Mouse (Mus musculus): ENCODE measurements around the gene Fam19a1. TPM values are rescaled to one million over a fixed set of nuclear protein-coding genes. Genes with fewer than 3 reads are reported as not detected.

The Fam19a1 gene
- polyA plus RNA-seq, 1 experiment from 2014 or later, result 2.3 TPM

DNA sequence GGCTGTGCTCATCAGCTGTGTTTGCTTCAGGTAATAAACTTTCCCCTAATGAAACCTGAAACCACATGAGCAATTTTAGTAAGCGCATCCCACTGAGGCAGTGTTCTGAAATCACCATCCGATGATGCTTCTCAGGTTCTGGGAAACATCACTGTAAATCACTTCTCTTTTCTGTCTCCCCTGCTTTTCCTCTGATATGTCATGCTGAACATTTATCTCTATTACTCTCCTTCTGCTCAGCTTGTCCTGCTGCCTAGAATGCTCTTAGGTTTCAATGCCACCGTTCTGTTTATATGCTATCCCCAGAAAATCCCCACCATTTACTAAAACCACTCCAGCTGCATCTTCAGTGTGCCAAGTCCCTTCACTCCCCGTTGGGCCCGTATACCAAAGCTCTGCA lies 386.5 kb downstream of the Fam19a1 start:
- WGBS, result 66% methylated on average over 5 of the region's 5 CpGs
- Histone ChIP-seq H3K4me3 (ENCODE audit: low read depth, low read length) (no peak overlapping the region), H3K27me3 (replicated peaks; ENCODE audit: insufficient read depth, low read length) (no peaks in the 10 kb centered on the region), H3K4me2 (replicated peaks; ENCODE audit: low read depth, low read length) (no peak overlapping the region), H3K9me3 (ENCODE audit: low read length) (no peaks in the 10 kb centered on the region), H3K36me3 (ENCODE audit: insufficient read depth, low read length) (no peaks in the 10 kb centered on the region), H3K4me1 (ENCODE audit: insufficient read depth, low read depth, low read length) (no peaks in the 10 kb centered on the region), H3K9ac (replicated peaks; ENCODE audit: low read depth) (no peak overlapping the region), H3K27ac (ENCODE audit: low read length) (no peak overlapping the region)
- ATAC-seq (no peak), DNase-seq (ENCODE audit: low spot score) (no peak)
- no peak for TF ChIP-seq CTCF (IDR thresholded peaks at IDR 0.05)
- no peak for TF ChIP-seq EP300 (IDR thresholded peaks at IDR 0.05)

DNA sequence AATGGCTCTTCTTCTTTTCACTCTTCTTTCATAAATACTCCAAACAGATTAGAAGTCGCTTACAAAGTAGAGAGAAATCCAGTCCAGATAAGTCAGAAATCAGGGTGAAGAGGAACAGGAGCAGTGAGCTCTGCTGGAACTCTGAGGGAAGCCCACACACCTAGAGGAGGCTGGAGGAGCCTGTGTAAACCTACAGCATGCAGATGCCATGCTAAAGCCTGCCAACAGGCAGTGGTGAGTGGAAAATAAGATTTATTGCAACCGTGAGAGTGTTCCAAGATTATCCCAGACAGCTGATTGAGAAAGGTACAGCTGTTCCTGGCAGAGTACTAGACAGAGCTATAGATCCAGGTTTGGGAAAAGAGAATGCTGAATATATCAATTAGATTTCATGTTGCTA lies 428.6 kb downstream of the Fam19a1 start:
- H3K27me3 ChIP-seq (replicated peaks; ENCODE audit: insufficient read depth, low read length), result no peaks in the 10 kb centered on the region
- WGBS, result 69% methylated on average over 2 of the region's 2 CpGs
- no peak for ATAC-seq

DNA sequence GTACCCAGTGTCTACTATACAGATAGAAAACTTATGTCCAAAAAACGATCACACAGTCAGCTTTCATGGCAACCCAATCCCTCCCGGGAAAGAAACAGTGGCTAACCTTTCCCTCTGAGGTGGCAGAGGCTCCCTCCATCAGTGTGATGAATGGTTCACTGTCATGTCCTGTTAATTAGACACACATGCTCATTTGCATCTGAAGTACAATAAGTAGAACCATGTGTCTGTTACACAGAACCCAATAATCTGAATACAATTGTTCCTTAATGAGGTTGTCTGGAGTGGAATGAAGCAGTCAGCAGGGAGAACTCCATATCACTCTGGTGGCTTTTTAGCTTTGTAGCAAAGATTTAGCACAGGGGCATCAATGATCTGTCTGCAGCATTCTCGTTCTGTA lies 431.9 kb downstream of the Fam19a1 start:
- Histone ChIP-seq H3K4me2 (replicated peaks; ENCODE audit: low read depth, low read length) (no peak overlapping the region), H3K4me1 (ENCODE audit: insufficient read depth, low read depth, low read length) (no peaks in the 10 kb centered on the region), H3K9me3 (ENCODE audit: low read length) (no peaks in the 10 kb centered on the region), H3K27me3 (replicated peaks; ENCODE audit: insufficient read depth, low read length) (no peaks in the 10 kb centered on the region), H3K4me3 (ENCODE audit: low read depth, low read length) (no peak overlapping the region), H3K9ac (replicated peaks; ENCODE audit: low read depth) (no peak overlapping the region), H3K36me3 (ENCODE audit: insufficient read depth, low read length) (no peaks in the 10 kb centered on the region), H3K27ac (ENCODE audit: low read length) (no peak overlapping the region)
- WGBS, result 45% methylated on average over 3 of the region's 3 CpGs
- ATAC-seq (no peak), DNase-seq (ENCODE audit: low spot score) (no peak)
- TF ChIP-seq EP300 (IDR thresholded peaks at IDR 0.05) (no peak), CTCF (IDR thresholded peaks at IDR 0.05) (no peak)

More for the DNA sequence above, 428.6 kb downstream of the Fam19a1 start:
- Histone ChIP-seq H3K36me3 (ENCODE audit: insufficient read depth, low read length) (no peaks in the 10 kb centered on the region), H3K4me2 (replicated peaks; ENCODE audit: low read depth, low read length) (no peak overlapping the region), H3K4me3 (ENCODE audit: low read depth, low read length) (no peak overlapping the region), H3K9ac (replicated peaks; ENCODE audit: low read depth) (no peak overlapping the region), H3K27ac (ENCODE audit: low read length) (no peak overlapping the region), H3K4me1 (ENCODE audit: insufficient read depth, low read depth, low read length) (no peaks in the 10 kb centered on the region), H3K9me3 (ENCODE audit: low read length) (no peaks in the 10 kb centered on the region)
- no peak for DNase-seq (ENCODE audit: low spot score)
- TF ChIP-seq EP300 (IDR thresholded peaks at IDR 0.05) (no peak), CTCF (IDR thresholded peaks at IDR 0.05) (no peak)

DNA sequence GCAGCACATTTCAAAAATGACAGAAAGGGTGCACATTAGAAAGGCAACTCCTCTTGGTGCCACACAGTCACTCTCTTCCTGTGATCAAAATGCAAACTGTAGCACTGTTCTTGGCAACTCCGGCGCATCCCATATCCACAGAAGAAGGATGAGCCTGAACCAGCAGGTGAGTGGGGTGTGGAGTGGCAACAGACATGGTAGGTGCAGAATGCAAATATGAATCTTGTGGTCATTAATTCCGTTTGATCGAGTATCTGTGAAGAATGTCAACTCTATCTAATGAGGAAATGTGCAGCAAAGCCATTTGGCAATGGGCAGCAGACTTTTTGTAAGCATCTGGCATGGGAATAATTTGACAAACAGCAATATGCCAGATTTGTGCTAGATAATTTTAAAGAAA lies 437.5 kb downstream of the Fam19a1 start:
- no peak for TF ChIP-seq CTCF (IDR thresholded peaks at IDR 0.05)
- no peak for TF ChIP-seq EP300 (IDR thresholded peaks at IDR 0.05)
- H3K9ac ChIP-seq (replicated peaks; ENCODE audit: low read depth), result no peak overlapping the region
- H3K4me2 ChIP-seq (replicated peaks; ENCODE audit: low read depth, low read length), result no peak overlapping the region
- DNase-seq (ENCODE audit: low spot score), result no peak
- H3K4me1 ChIP-seq (ENCODE audit: insufficient read depth, low read depth, low read length), result no peaks in the 10 kb centered on the region
- no peaks in the 10 kb centered on the region for H3K9me3 ChIP-seq (ENCODE audit: low read length)
- 92% methylated on average over 4 of the region's 4 CpGs for WGBS
- no peak overlapping the region for H3K27ac ChIP-seq (ENCODE audit: low read length)
- no peaks in the 10 kb centered on the region for H3K36me3 ChIP-seq (ENCODE audit: insufficient read depth, low read length)
- no peak for ATAC-seq
- no peaks in the 10 kb centered on the region for H3K27me3 ChIP-seq (replicated peaks; ENCODE audit: insufficient read depth, low read length)
- no peak overlapping the region for H3K4me3 ChIP-seq (ENCODE audit: low read depth, low read length)

DNA sequence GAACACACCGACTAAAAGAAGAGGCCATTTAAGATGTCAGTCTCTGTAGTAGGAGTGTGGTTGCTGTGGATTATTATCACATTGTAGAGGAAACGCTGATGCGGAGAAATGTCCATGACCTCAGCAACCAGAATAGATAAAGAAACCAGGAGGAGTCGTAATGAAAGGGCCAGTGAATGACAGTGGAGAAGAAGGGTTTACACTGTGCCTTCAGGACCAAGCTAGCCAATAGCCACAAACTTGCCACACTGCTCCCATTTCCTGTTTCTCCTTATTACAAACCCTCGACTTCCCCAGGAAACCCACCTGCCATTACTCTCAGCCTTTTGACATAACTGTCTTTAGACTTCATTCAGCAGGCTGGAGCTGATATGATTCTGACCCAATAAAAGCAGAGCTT lies 465.7 kb downstream of the Fam19a1 start:
- H3K4me1 ChIP-seq (ENCODE audit: insufficient read depth, low read depth, low read length), result no peaks in the 10 kb centered on the region
- H3K27me3 ChIP-seq (replicated peaks; ENCODE audit: insufficient read depth, low read length), result no peaks in the 10 kb centered on the region
- TF ChIP-seq CTCF (IDR thresholded peaks at IDR 0.05) (no peak), EP300 (IDR thresholded peaks at IDR 0.05) (no peak)
- no peaks in the 10 kb centered on the region for H3K9me3 ChIP-seq (ENCODE audit: low read length)
- WGBS, result 69% methylated on average over 5 of the region's 5 CpGs
- ATAC-seq, result no peak
- no peak overlapping the region for H3K27ac ChIP-seq (ENCODE audit: low read length)
- H3K36me3 ChIP-seq (ENCODE audit: insufficient read depth, low read length), result no peaks in the 10 kb centered on the region
- H3K4me2 ChIP-seq (replicated peaks; ENCODE audit: low read depth, low read length), result no peak overlapping the region
- H3K9ac ChIP-seq (replicated peaks; ENCODE audit: low read depth), result no peak overlapping the region
- no peak for DNase-seq (ENCODE audit: low spot score)
- H3K4me3 ChIP-seq (ENCODE audit: low read depth, low read length), result no peak overlapping the region

DNA sequence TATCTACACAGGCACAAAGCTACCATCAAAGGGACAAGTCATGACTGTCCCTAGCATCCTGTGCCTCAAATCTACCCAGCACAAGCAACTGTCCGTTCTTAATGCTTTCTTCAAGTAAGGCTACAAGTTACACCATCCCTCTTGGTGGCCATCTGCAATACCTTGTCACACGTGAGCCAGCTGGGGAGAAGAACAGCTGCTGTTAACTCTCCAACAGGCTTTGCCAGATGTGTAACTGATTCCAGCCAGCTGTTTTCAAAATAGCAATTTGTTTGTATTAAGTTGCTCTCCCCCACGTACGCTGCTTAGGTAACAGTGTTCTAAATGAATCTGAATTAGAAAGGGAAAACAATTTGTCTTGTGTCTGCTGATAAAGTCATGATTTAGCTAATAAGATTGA lies 467.8 kb downstream of the Fam19a1 start:
- WGBS, result 38% methylated on average over 4 of the region's 4 CpGs
- peak; percentile 10 for DNase-seq (ENCODE audit: low spot score)
- Histone ChIP-seq H3K4me3 (ENCODE audit: low read depth, low read length) (no peak overlapping the region), H3K9ac (replicated peaks; ENCODE audit: low read depth) (no peak overlapping the region), H3K4me2 (replicated peaks; ENCODE audit: low read depth, low read length) (no peak overlapping the region), H3K36me3 (ENCODE audit: insufficient read depth, low read length) (no peaks in the 10 kb centered on the region), H3K27me3 (replicated peaks; ENCODE audit: insufficient read depth, low read length) (no peaks in the 10 kb centered on the region), H3K4me1 (ENCODE audit: insufficient read depth, low read depth, low read length) (no peaks in the 10 kb centered on the region), H3K9me3 (ENCODE audit: low read length) (no peaks in the 10 kb centered on the region), H3K27ac (ENCODE audit: low read length) (no peak overlapping the region)
- TF ChIP-seq CTCF (IDR thresholded peaks at IDR 0.05), result no peak
- no peak for TF ChIP-seq EP300 (IDR thresholded peaks at IDR 0.05)
- ATAC-seq, result peak; percentile 49

DNA sequence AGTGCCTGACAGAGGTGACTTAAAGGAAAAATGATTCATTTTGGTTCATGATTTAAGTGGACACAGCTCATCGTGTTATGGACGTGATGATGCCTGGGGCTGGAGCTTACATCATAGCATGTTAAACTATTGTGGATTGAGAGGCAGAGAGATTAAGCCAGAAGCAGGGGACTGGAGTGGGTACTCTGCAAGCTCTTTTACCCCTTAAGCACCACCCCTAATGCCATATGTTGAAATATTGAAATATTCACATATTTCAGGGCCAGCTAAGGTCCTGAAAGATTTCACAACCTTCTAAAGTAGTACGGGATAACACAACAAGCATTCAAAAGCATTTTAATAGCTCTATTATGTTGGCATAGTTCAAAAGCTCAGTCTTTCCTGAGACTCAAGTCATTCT lies 468.2 kb downstream of the Fam19a1 start:
- DNase-seq (ENCODE audit: low spot score) (peak; percentile 82), ATAC-seq (peak; percentile 94)
- WGBS, result 28% methylated on average over 3 of the region's 3 CpGs
- Histone ChIP-seq H3K36me3 (ENCODE audit: insufficient read depth, low read length) (no peaks in the 10 kb centered on the region), H3K4me1 (ENCODE audit: insufficient read depth, low read depth, low read length) (no peaks in the 10 kb centered on the region), H3K27me3 (replicated peaks; ENCODE audit: insufficient read depth, low read length) (no peaks in the 10 kb centered on the region), H3K4me3 (ENCODE audit: low read depth, low read length) (no peak overlapping the region), H3K9ac (replicated peaks; ENCODE audit: low read depth) (no peak overlapping the region), H3K9me3 (ENCODE audit: low read length) (no peaks in the 10 kb centered on the region), H3K4me2 (replicated peaks; ENCODE audit: low read depth, low read length) (no peak overlapping the region), H3K27ac (ENCODE audit: low read length) (0 out of 2 replicates have a peak overlapping the region, but pooled peaks have one; percentile 3)
- TF ChIP-seq EP300 (IDR thresholded peaks at IDR 0.05), result peak; percentile 67
- no peak for TF ChIP-seq CTCF (IDR thresholded peaks at IDR 0.05)

All from lung, postnatal 0 days (tissue).